Mouse (Mus musculus) lung, adult 2 months (tissue): ENCODE measurements at regions not wholly inside any gene's neighbourhood (a gene's known extent, or its start where the extent isn't known, plus 50 kb on each side); places are given as distances from the start of the nearest gene placed in this dataset.

Experiments used
- CTCF ChIP-seq: fragments of 200-500 bp; IDR thresholded peaks from 2 replicates; pipeline ENCODE4 v1.5.1; 2011; ENCODE audit warnings: mild to moderate bottlenecking, low read length, control low read depth; ENCODE audit not compliant: insufficient read depth
- POLR2A ChIP-seq: fragments of 200-500 bp; IDR thresholded peaks from 2 replicates; pipeline ENCODE4 v1.6.1; 2011; ENCODE audit warnings: low read depth, mild to moderate bottlenecking, control low read depth, low read length, borderline replicate concordance; ENCODE audit errors: extremely low read depth

DNA sequence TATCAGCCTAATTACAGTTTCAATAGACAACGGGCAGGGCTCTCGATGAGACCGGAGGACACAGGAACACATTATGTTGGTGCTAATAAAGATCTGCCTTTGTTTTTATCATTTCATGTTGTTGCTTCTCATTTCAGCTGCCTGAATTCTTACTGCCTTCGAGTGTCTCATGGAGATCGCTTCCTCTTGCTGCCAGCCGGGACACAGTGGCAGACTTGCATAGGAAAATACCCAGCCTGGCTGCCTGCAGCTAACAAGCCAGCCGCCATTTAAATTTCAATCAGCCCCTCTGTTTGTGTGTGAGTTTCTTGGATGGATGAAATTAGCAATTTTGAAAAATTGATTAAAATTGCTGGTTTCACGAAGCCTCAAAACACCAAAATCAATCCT is 388.2 kb downstream of the Rps24 start:
- TF ChIP-seq POLR2A (no peak), CTCF (no peak)
